Mouse (Mus musculus): ENCODE results near the gene 2310057M21Rik. TPM values are rescaled to one million over a fixed set of nuclear protein-coding genes. Genes with fewer than 3 reads are reported as not detected.

Gene 2310057M21Rik
- polyA plus RNA-seq, 1 experiment from 2014 or later: 18.6 TPM

DNA sequence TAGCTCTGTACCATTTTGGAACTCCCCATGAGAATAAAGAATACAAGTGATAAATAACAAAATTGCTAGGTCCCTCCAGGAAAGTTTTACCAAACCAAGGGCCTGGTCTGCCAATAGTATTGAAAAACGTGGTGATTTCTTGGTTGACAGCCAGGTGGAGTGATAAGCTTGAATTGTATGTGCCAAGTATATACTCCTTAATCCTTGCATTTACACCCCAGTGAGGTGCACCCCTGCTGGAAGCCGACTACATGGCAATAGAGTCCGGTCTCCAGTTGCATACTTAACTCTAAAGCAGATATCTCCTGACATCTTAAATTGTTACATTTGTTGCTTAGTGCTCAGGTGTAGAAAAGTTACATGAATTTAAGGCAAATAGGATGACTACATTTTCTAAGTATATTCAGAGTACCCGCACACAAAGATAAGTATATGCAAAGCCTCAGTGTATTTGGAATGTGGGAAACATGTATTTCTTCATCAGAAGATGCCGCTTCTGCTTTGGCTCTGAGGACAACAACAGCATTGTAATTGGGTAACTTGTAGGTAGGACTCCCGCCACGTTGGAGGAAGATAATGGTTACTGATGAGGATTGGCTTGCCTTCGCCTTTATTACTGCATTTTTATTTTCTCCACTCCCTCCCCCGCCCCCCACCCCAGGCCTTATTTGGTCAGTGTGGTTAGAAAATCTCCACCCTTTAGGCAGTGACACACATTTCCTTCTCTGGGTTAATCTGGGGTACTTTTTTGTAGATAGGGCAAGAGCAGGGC is 9.5 kb upstream of the 2310057M21Rik start:
- Histone ChIP-seq H3K9me3 (ENCODE audit: control insufficient read depth, low read length) (no peaks in the 10 kb centered on the region), H3K27me3 (ENCODE audit: control insufficient read depth, insufficient read depth, low read length) (no peaks in the 10 kb centered on the region), H3K4me1 (ENCODE audit: control insufficient read depth, insufficient read depth, low read length) (0 out of 2 replicates have a peak, but pooled peaks cover 3% of the 10 kb centered on the region), H3K4me3 (ENCODE audit: low read depth, low read length) (peak overlapping the region; percentile 75; the same call in 1 of the 2 replicates), H3K4me2 (ENCODE audit: low read depth, severe bottlenecking) (peak overlapping the region; percentile 60), H3K27ac (replicated peaks; ENCODE audit: low read depth, low read length) (no peak overlapping the region), H3K9ac (ENCODE audit: low read length) (peak overlapping the region; percentile 91; the same call in 1 of the 2 replicates), H3K36me3 (ENCODE audit: control insufficient read depth, insufficient read depth, low read length) (no peaks in the 10 kb centered on the region)
- WGBS: 75% methylated on average over 9 of the region's 9 CpGs
- ATAC-seq (ENCODE audit: insufficient number of reproducible peaks, low FRiP score, low TSS enrichment, low read depth) (no peak), DNase-seq (ENCODE audit: low spot score) (no peak)

DNA sequence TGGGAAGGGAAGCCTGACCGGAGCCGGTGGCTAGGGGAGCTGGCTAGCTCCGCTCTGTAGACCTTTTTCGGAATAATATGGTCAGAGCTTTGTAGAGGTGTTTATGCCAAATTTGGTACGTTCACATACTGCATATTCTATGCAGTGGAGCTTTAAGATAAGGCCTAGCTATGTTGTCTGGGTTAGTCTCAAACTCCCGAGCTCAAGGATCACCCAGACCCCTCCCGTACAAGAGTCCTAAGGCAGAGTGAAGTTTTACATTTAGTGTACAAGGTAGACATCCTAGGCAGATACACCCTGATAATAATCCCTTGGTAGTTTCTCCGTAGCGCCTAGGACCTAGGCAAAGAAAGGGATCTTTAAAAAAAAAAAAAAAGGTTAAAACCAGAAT is 8.9 kb upstream of the 2310057M21Rik start:
- no peaks in the 10 kb centered on the region for H3K9me3 ChIP-seq (ENCODE audit: control insufficient read depth, low read length)
- H3K27me3 ChIP-seq (ENCODE audit: control insufficient read depth, insufficient read depth, low read length): no peaks in the 10 kb centered on the region
- WGBS: 10% methylated on average over 9 of the region's 9 CpGs
- peak overlapping the region; percentile 91 for H3K9ac ChIP-seq (ENCODE audit: low read length)
- H3K4me3 ChIP-seq (ENCODE audit: low read depth, low read length): peak overlapping the region; percentile 75
- H3K4me1 ChIP-seq (ENCODE audit: control insufficient read depth, insufficient read depth, low read length): 0 out of 2 replicates have a peak, but pooled peaks cover 3% of the 10 kb centered on the region
- H3K27ac ChIP-seq (replicated peaks; ENCODE audit: low read depth, low read length): peak overlapping the region; percentile 92
- no peaks in the 10 kb centered on the region for H3K36me3 ChIP-seq (ENCODE audit: control insufficient read depth, insufficient read depth, low read length)
- H3K4me2 ChIP-seq (ENCODE audit: low read depth, severe bottlenecking): peak overlapping the region; percentile 60
- no peak for DNase-seq (ENCODE audit: low spot score)
- peak; percentile 31; the same call in 1 of the 2 replicates for ATAC-seq (ENCODE audit: insufficient number of reproducible peaks, low FRiP score, low TSS enrichment, low read depth)

DNA sequence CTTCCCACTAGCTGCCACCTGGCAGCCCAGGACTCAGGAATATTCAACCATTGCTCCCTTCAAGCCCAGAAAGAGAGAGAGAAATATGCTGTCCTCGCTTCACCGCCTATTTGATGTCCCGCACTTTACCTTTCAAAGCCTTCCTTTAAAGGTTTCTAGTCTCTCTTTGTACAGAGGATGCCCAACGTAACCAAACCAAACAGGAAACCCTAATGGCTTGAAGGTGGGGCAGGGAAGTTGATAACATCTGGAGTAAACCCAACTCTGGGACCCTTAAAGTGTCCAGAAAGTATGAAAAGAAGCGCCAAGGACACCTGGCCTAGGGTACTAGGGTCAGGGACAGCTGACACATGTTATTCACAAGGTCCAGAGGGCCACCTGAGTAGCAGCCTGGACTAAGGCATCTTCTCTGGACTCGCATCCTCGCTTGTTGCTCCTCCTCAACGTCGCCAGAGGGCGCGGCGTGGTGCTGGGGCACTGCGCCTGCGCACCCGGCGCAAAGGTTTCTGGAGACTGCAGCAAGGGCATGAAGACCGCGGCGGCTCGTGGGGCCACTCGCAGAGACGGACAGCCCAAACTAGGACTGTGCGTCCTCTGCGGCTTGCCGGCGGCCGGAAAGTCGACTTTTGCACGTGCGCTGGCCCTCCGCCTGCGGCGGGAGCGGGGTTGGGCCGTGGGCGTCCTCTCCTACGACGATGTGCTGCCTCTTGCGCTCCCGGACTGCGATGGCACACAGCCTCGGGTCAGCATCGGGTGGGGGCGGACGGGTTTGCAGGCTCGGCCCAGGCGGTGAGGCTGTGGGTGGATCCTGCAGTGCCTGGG is 8.3 kb upstream of the 2310057M21Rik start, which contains the start of gene Pstk:
Pstk (plus strand) TSS at position 494 of the 822 bp plus-strand sequence.
- 5% methylated on average over 47 of the region's 47 CpGs for WGBS
- Histone ChIP-seq H3K4me3 (ENCODE audit: low read depth, low read length) (peak within 1 kb of the TSS; percentile 75), H3K27ac (replicated peaks; ENCODE audit: low read depth, low read length) (peak within 1 kb of the TSS; percentile 92), H3K4me2 (ENCODE audit: low read depth, severe bottlenecking) (peak within 1 kb of the TSS; percentile 60), H3K9ac (ENCODE audit: low read length) (peak within 1 kb of the TSS; percentile 91), H3K9me3 (ENCODE audit: control insufficient read depth, low read length) (no peaks in the 10 kb centered on the region), H3K36me3 (ENCODE audit: control insufficient read depth, insufficient read depth, low read length) (no peaks in the 10 kb centered on the region), H3K27me3 (ENCODE audit: control insufficient read depth, insufficient read depth, low read length) (no peaks in the 10 kb centered on the region), H3K4me1 (ENCODE audit: control insufficient read depth, insufficient read depth, low read length) (0 out of 2 replicates have a peak, but pooled peaks cover 3% of the 10 kb centered on the region)
- ATAC-seq (ENCODE audit: insufficient number of reproducible peaks, low FRiP score, low TSS enrichment, low read depth): peak; percentile 94
- DNase-seq (ENCODE audit: low spot score): peak; percentile 90

DNA sequence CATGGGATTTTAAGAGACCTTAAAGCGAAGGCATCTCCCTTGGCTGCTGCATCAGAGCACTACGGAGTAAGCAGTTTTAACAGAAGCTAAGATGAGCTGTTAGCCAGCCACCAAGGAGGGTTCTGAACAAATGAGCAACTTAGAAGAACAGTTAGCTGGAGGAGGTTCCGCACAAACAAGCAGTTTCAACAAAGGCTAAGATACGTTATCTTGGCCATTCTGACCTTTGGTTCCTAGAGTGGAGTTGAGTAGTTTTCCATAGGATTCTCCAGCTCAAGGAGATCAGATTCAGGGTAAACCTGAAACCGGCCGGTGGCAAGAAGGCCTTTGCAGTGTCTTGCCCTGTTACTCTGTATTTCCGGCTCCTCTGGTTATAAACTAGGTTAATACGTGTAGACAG is 1.6 kb upstream of the 2310057M21Rik start:
- Histone ChIP-seq H3K27ac (replicated peaks; ENCODE audit: low read depth, low read length) (no peak overlapping the region), H3K4me2 (ENCODE audit: low read depth, severe bottlenecking) (no peak overlapping the region), H3K4me1 (ENCODE audit: control insufficient read depth, insufficient read depth, low read length) (no peaks in the 10 kb centered on the region), H3K36me3 (ENCODE audit: control insufficient read depth, insufficient read depth, low read length) (no peaks in the 10 kb centered on the region), H3K4me3 (ENCODE audit: low read depth, low read length) (no peak overlapping the region), H3K27me3 (ENCODE audit: control insufficient read depth, insufficient read depth, low read length) (no peaks in the 10 kb centered on the region), H3K9me3 (ENCODE audit: control insufficient read depth, low read length) (no peaks in the 10 kb centered on the region), H3K9ac (ENCODE audit: low read length) (no peak overlapping the region)
- WGBS: 95% methylated on average over 8 of the region's 8 CpGs
- no peak for ATAC-seq (ENCODE audit: insufficient number of reproducible peaks, low FRiP score, low TSS enrichment, low read depth)
- no peak for DNase-seq (ENCODE audit: low spot score)

GRCm38 (mm10) chr7:131362269-131362614 is 317 bp downstream of the 2310057M21Rik start:
- Histone ChIP-seq H3K4me3 (ENCODE audit: low read depth, low read length) (peak overlapping the region; percentile 55), H3K9ac (ENCODE audit: low read length) (peak overlapping the region; percentile 90), H3K36me3 (ENCODE audit: control insufficient read depth, insufficient read depth, low read length) (peaks cover 2% of the 10 kb centered on the region), H3K4me1 (ENCODE audit: control insufficient read depth, insufficient read depth, low read length) (no peaks in the 10 kb centered on the region), H3K27me3 (ENCODE audit: control insufficient read depth, insufficient read depth, low read length) (no peaks in the 10 kb centered on the region), H3K9me3 (ENCODE audit: control insufficient read depth, low read length) (no peaks in the 10 kb centered on the region), H3K27ac (replicated peaks; ENCODE audit: low read depth, low read length) (peak overlapping the region; percentile 71; the same call in 1 of the 2 replicates), H3K4me2 (ENCODE audit: low read depth, severe bottlenecking) (peak overlapping the region; percentile 73)
- 0% methylated on average over 34 of the region's 35 CpGs for WGBS
- ATAC-seq (ENCODE audit: insufficient number of reproducible peaks, low FRiP score, low TSS enrichment, low read depth) (peak; percentile 73; the same call in 1 of the 2 replicates), DNase-seq (ENCODE audit: low spot score) (no peak)

DNA sequence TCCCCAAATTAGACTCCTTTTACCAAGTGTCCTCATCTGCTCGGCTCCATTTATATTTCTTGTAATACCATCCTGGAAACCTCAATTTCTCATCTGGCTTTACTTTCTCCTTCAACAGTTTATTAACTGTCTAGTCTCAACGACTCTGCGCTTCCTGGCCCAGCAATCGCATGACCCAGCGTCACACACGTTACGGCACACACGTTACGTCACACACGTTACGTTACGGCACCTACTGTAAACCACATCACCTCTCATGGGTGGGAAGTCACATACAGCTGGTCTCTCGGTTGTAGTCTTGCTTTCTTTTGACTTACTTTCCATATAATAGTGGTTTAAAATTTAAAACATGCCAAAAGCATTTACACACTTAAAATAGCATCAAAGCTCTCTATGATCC is 6.5 kb downstream of the 2310057M21Rik start:
- no peak overlapping the region for H3K9ac ChIP-seq (ENCODE audit: low read length)
- no peak for ATAC-seq (ENCODE audit: insufficient number of reproducible peaks, low FRiP score, low TSS enrichment, low read depth)
- no peak for DNase-seq (ENCODE audit: low spot score)
- H3K27ac ChIP-seq (replicated peaks; ENCODE audit: low read depth, low read length): no peak overlapping the region
- no peak overlapping the region for H3K4me3 ChIP-seq (ENCODE audit: low read depth, low read length)
- 97% methylated on average over 13 of the region's 13 CpGs for WGBS
- H3K36me3 ChIP-seq (ENCODE audit: control insufficient read depth, insufficient read depth, low read length): peaks cover 4% of the 10 kb centered on the region
- no peak overlapping the region for H3K4me2 ChIP-seq (ENCODE audit: low read depth, severe bottlenecking)
- H3K4me1 ChIP-seq (ENCODE audit: control insufficient read depth, insufficient read depth, low read length): no peaks in the 10 kb centered on the region
- H3K27me3 ChIP-seq (ENCODE audit: control insufficient read depth, insufficient read depth, low read length): no peaks in the 10 kb centered on the region
- no peaks in the 10 kb centered on the region for H3K9me3 ChIP-seq (ENCODE audit: control insufficient read depth, low read length)

- no peaks in the 10 kb centered on the region for H3K4me1 ChIP-seq (ENCODE audit: control insufficient read depth, insufficient read depth, low read length)
- no peak overlapping the region for H3K4me3 ChIP-seq (ENCODE audit: low read depth, low read length)
- WGBS: 90% methylated on average over 7 of the region's 7 CpGs
- H3K9me3 ChIP-seq (ENCODE audit: control insufficient read depth, low read length): no peaks in the 10 kb centered on the region
- no peaks in the 10 kb centered on the region for H3K27me3 ChIP-seq (ENCODE audit: control insufficient read depth, insufficient read depth, low read length)
- ATAC-seq (ENCODE audit: insufficient number of reproducible peaks, low FRiP score, low TSS enrichment, low read depth) (no peak), DNase-seq (ENCODE audit: low spot score) (no peak)
- H3K4me2 ChIP-seq (ENCODE audit: low read depth, severe bottlenecking): no peak overlapping the region
- H3K9ac ChIP-seq (ENCODE audit: low read length): no peak overlapping the region
- peaks cover 8% of the 10 kb centered on the region for H3K36me3 ChIP-seq (ENCODE audit: control insufficient read depth, insufficient read depth, low read length)
- no peak overlapping the region for H3K27ac ChIP-seq (replicated peaks; ENCODE audit: low read depth, low read length)
Measured at GRCm38 (mm10) chr7:131345856-131346541, 16.6 kb downstream of the 2310057M21Rik start.

DNA sequence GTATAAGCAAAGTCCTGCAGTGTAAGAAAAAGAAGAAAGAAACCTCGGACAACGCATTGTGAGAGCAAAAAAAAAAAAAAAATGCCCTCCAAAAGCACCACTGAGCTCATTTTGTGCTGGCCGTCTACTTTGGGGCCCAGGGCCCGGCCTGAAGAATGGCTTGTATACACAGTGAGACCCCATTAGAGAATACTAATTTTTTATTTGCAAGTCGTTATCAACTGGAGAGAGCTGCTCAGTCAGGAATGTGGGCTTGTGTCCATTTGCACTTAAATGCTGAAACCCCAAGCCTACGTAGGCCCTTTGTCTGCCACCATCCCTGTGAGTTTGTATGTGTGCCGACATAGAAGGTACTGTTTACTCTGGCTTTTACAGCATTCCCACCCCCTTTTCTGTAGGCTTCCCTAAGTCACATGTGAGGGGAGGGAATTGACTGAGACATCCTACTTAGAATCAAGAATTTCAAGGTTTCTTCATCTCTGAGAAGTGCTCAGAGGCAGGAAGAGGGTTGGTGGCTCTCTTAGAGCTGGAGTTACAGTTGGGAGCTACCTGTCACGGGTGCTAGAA is 25.0 kb downstream of the 2310057M21Rik start:
- Histone ChIP-seq H3K27me3 (ENCODE audit: control insufficient read depth, insufficient read depth, low read length) (no peaks in the 10 kb centered on the region), H3K4me3 (ENCODE audit: low read depth, low read length) (no peak overlapping the region), H3K4me1 (ENCODE audit: control insufficient read depth, insufficient read depth, low read length) (no peaks in the 10 kb centered on the region), H3K9ac (ENCODE audit: low read length) (no peak overlapping the region), H3K4me2 (ENCODE audit: low read depth, severe bottlenecking) (no peak overlapping the region), H3K27ac (replicated peaks; ENCODE audit: low read depth, low read length) (no peak overlapping the region), H3K9me3 (ENCODE audit: control insufficient read depth, low read length) (no peaks in the 10 kb centered on the region), H3K36me3 (ENCODE audit: control insufficient read depth, insufficient read depth, low read length) (no peaks in the 10 kb centered on the region)
- ATAC-seq (ENCODE audit: insufficient number of reproducible peaks, low FRiP score, low TSS enrichment, low read depth): no peak
- 70% methylated on average over 8 of the region's 8 CpGs for WGBS
- DNase-seq (ENCODE audit: low spot score): no peak
